Comparison of ENCODE assay signal across 19 mouse cellular contexts in genomic region chr13:51885594-51885993, GRCm38 (mm10). TPM values are rescaled to one million over a fixed set of nuclear protein-coding genes. Genes with fewer than 3 reads are reported as not detected.
DNase-seq lines count a peak whose midpoint lies in the region; ATAC-seq and TF ChIP-seq lines count a peak whose summit lies in the region.
"Had no signal": no experiment of that assay in that cellular context is flagged by ENCODE, and none has a peak within 500 bp of the region (broad histone marks: within the 10 kb centered on the region; RNA-seq: fewer than 3 reads in every experiment).

No protein-coding gene starts in this region.

- H3K79me2 ChIP-seq in C2C12 (ENCODE audit: control insufficient read depth, insufficient read depth) (no peaks in the 10 kb centered on the region), myocyte (ENCODE audit: control insufficient read depth, insufficient read depth) (no peaks in the 10 kb centered on the region)

- H3K4me2 ChIP-seq in intestine, embryonic 15.5 days (replicated peaks), result no peak overlapping the region
- H3K4me2 ChIP-seq in intestine, postnatal 0 days (replicated peaks; ENCODE audit: low read depth), result no peak overlapping the region
- peak overlapping the region; percentile 82 for H3K4me2 ChIP-seq in myocyte (ENCODE audit: low read depth)
- H3K4me2 ChIP-seq: embryonic facial prominence, embryonic 13.5 days; hindbrain, embryonic 14.5 days; limb, embryonic 12.5 days; liver, embryonic 15.5 days; neural tube, embryonic 12.5 days had no signal

- TF ChIP-seq POLR2A in myocyte (IDR thresholded peaks at IDR 0.05; ENCODE audit: insufficient read length, low read depth), result no peak

- H3ac ChIP-seq in C2C12 (ENCODE audit: control insufficient read depth, insufficient read length, low read depth), result no peak overlapping the region
- H3ac ChIP-seq in myocyte (ENCODE audit: control insufficient read depth, insufficient read length), result no peak overlapping the region

- 73% methylated on average over 10 of the region's 10 CpGs for WGBS in heart, embryonic 10.5 days
- 90% methylated on average over 10 of the region's 10 CpGs for WGBS in intestine, embryonic 15.5 days
- WGBS in intestine, postnatal 0 days, result 89% methylated on average over 10 of the region's 10 CpGs

- no peak overlapping the region for H3K4me3 ChIP-seq in heart, embryonic 10.5 days
- H3K4me3 ChIP-seq in intestine, embryonic 15.5 days (replicated peaks), result no peak overlapping the region
- no peak overlapping the region for H3K4me3 ChIP-seq in intestine, postnatal 0 days (ENCODE audit: low read depth, low read length)
- H3K4me3 ChIP-seq in C2C12 (ENCODE audit: insufficient read depth, poor library complexity, severe bottlenecking) (no peak overlapping the region), myocyte (no peak overlapping the region)
- H3K4me3 ChIP-seq: embryonic facial prominence, embryonic 13.5 days; limb, embryonic 12.5 days; liver, embryonic 15.5 days; neural tube, embryonic 12.5 days had no signal

- no peak for TF ChIP-seq CTCF in intestine, postnatal 0 days (IDR thresholded peaks at IDR 0.05; ENCODE audit: low read depth)
- TF ChIP-seq CTCF in C2C12 (IDR thresholded peaks at IDR 0.05; ENCODE audit: control insufficient read depth, insufficient read depth, insufficient read length), result no peak

- DNase-seq in heart, embryonic 10.5 days (ENCODE audit: low spot score), result no peak
- no peak for DNase-seq in heart, postnatal 25 days (ENCODE audit: low spot score)
- no peak for DNase-seq in urinary bladder, postnatal 36 days (ENCODE audit: low spot score in 2 of 2)
- DNase-seq in kidney, postnatal 36 days, result no peak
- DNase-seq: adrenal gland, adult 2 months; cerebellum, adult 18-20 months; kidney, adult 9 months; right cerebral cortex, postnatal 14 days had no signal

- peaks cover 59% of the 10 kb centered on the region for H3K4me1 ChIP-seq in heart, embryonic 10.5 days
- peaks cover 38% of the 10 kb centered on the region for H3K4me1 ChIP-seq in intestine, embryonic 15.5 days (replicated peaks)
- H3K4me1 ChIP-seq in intestine, postnatal 0 days (replicated peaks; ENCODE audit: control insufficient read depth, insufficient read depth, low read length), result 0 out of 2 replicates have a peak, but pooled peaks cover 4% of the 10 kb centered on the region

- H3K9me3 ChIP-seq in heart, embryonic 10.5 days, result no peaks in the 10 kb centered on the region
- no peaks in the 10 kb centered on the region for H3K9me3 ChIP-seq in intestine, embryonic 15.5 days
- H3K9me3 ChIP-seq in intestine, postnatal 0 days (ENCODE audit: control insufficient read depth), result no peaks in the 10 kb centered on the region
- H3K9me3 ChIP-seq: embryonic facial prominence, embryonic 13.5 days; G1E; limb, embryonic 12.5 days; liver, embryonic 15.5 days; neural tube, embryonic 12.5 days had no signal

- no peak overlapping the region for H3K9ac ChIP-seq in intestine, embryonic 15.5 days
- H3K9ac ChIP-seq in intestine, postnatal 0 days (ENCODE audit: low read depth, low read length), result no peak overlapping the region
- H3K9ac ChIP-seq: embryonic facial prominence, embryonic 13.5 days; hindbrain, embryonic 14.5 days; limb, embryonic 12.5 days; liver, embryonic 15.5 days; neural tube, embryonic 12.5 days had no signal

- H3K27me3 ChIP-seq in heart, embryonic 10.5 days (ENCODE audit: insufficient read depth, poor library complexity, severe bottlenecking), result no peaks in the 10 kb centered on the region
- H3K27me3 ChIP-seq in intestine, embryonic 15.5 days (replicated peaks), result no peaks in the 10 kb centered on the region
- no peaks in the 10 kb centered on the region for H3K27me3 ChIP-seq in intestine, postnatal 0 days (replicated peaks; ENCODE audit: control insufficient read depth, insufficient read depth, low read length)
- H3K27me3 ChIP-seq in C2C12 (ENCODE audit: control insufficient read depth, insufficient read depth, insufficient read length), result no peaks in the 10 kb centered on the region
- no peaks in the 10 kb centered on the region for H3K27me3 ChIP-seq in myocyte (ENCODE audit: control insufficient read depth, insufficient read depth, insufficient read length)
- H3K27me3 ChIP-seq: embryonic facial prominence, embryonic 13.5 days; limb, embryonic 12.5 days; liver, embryonic 15.5 days; neural tube, embryonic 12.5 days had no signal

- H3K36me3 ChIP-seq in heart, embryonic 10.5 days, result no peaks in the 10 kb centered on the region
- H3K36me3 ChIP-seq in intestine, embryonic 15.5 days, result no peaks in the 10 kb centered on the region
- no peaks in the 10 kb centered on the region for H3K36me3 ChIP-seq in intestine, postnatal 0 days (ENCODE audit: control insufficient read depth, insufficient read depth)
- H3K36me3 ChIP-seq in C2C12 (ENCODE audit: control insufficient read depth, insufficient read depth) (no peaks in the 10 kb centered on the region), myocyte (ENCODE audit: control insufficient read depth, insufficient read depth) (no peaks in the 10 kb centered on the region)
- H3K36me3 ChIP-seq: embryonic facial prominence, embryonic 13.5 days; G1E; limb, embryonic 12.5 days; liver, embryonic 15.5 days; neural tube, embryonic 12.5 days had no signal

- H3K79me3 ChIP-seq in C2C12 (ENCODE audit: low read depth), result no peaks in the 10 kb centered on the region

- intact Hi-C loops in heart, postnatal 25 days (cut with DNase I), result no loop called here

- H3K27ac ChIP-seq in heart, embryonic 10.5 days, result peak overlapping the region; percentile 2; the same call in 1 of the 2 replicates
- H3K27ac ChIP-seq in intestine, embryonic 15.5 days, result 0 out of 2 replicates have a peak overlapping the region, but pooled peaks have one; percentile 8
- no peak overlapping the region for H3K27ac ChIP-seq in intestine, postnatal 0 days (ENCODE audit: low read depth, low read length)
- H3K27ac ChIP-seq: hindbrain, embryonic 14.5 days; limb, embryonic 12.5 days; liver, embryonic 15.5 days; macrophage; neural tube, embryonic 12.5 days had no signal

- ATAC-seq in intestine, embryonic 15.5 days, result no peak
- ATAC-seq in intestine, postnatal 0 days, result no peak

TF ChIP-seq in C2C12, 6 proteins besides CTCF, POLR2A, EP300 and RAD21:
- TF ChIP-seq MAX (IDR thresholded peaks at IDR 0.05), result no peak
- TF ChIP-seq MYOD1 (IDR thresholded peaks at IDR 0.05; ENCODE audit: control insufficient read depth, insufficient read length, low read depth), result peak; percentile 25

TF ChIP-seq in myocyte, 11 proteins besides CTCF, POLR2A, EP300 and RAD21:
- TF ChIP-seq SRF (IDR thresholded peaks at IDR 0.05; ENCODE audit: control insufficient read depth, insufficient read length, low read depth) (no peak), USF1 (IDR thresholded peaks at IDR 0.05; ENCODE audit: low read depth) (no peak), MYOG (IDR thresholded peaks at IDR 0.05; ENCODE audit: control insufficient read depth in 1 of 3, insufficient read depth in 1 of 3, insufficient read length in 2 of 3, low read depth in 2 of 3) (peak in 1 of 3 experiments; percentile 79), MAX (IDR thresholded peaks at IDR 0.05; ENCODE audit: low read depth) (no peak), TCF3 (IDR thresholded peaks at IDR 0.05; ENCODE audit: insufficient read length, low read depth) (no peak), CEBPB (IDR thresholded peaks at IDR 0.05; ENCODE audit: insufficient read depth, poor library complexity, severe bottlenecking) (no peak), MYOD1 (IDR thresholded peaks at IDR 0.05; ENCODE audit: control insufficient read depth in 1 of 3, insufficient read length in 2 of 3, low read depth in 2 of 3) (peak in 2 of 3 experiments; percentile 27 to 65), POLR2AphosphoS2 (IDR thresholded peaks at IDR 0.05; ENCODE audit: insufficient read length, low read depth) (no peak), TCF12 (IDR thresholded peaks at IDR 0.05; ENCODE audit: insufficient read depth, poor library complexity, severe bottlenecking) (no peak)

RNA-seq across cellular contexts. Expression of gene Gadd45g, which starts 39.1 kb away (rescaled TPM):
- 53.3 and 61.0 TPM in 2 replicates for polyA plus RNA-seq in heart, embryonic 10.5 days (2016; fragmentation: Nextera tagmentation; extraction: Ambion mirVana)
- 10 to 100 TPM; 11.6 to 21.6 TPM for total RNA-seq in heart, postnatal 25 days (2021)
- polyA plus RNA-seq in intestine, embryonic 15.5 days (2015; fragmentation: Nextera tagmentation; extraction: Ambion mirVana), result 35.4 and 36.3 TPM in 2 replicates
- 28.7 and 32.7 TPM in 2 replicates for polyA plus RNA-seq in intestine, postnatal 0 days (2015; fragmentation: Nextera tagmentation; extraction: Ambion mirVana)
- polyA plus RNA-seq in C2C12 (2012; fragmentation: generic; extraction: Trizol) (180 TPM), myocyte (2012; fragmentation: generic; extraction: Trizol) (202 TPM)
